Mouse (Mus musculus) stomach, embryonic 14.5 days (tissue): ENCODE measurements around the gene Rcbtb1. TPM values are rescaled to one million over a fixed set of nuclear protein-coding genes. Genes with fewer than 3 reads are reported as not detected.

Source experiments
- ATAC-seq: fragments of 200-750 bp; cut with Nextera tagmentation; 2 replicates; pipeline ENCODE4 v1.8.0; 2017; ENCODE audit warnings: low read depth, moderate TSS enrichment; ENCODE audit not compliant: insufficient number of reproducible peaks, insufficient read depth, low FRiP score
- H3K27ac ChIP-seq: fragments of 300-500 bp; sonication (generic); 2 replicates; pipeline ENCODE4 v1.5.1; 2014; ENCODE audit warnings: mild to moderate bottlenecking, low read length, moderate library complexity, mixed read lengths
- H3K27me3 ChIP-seq: fragments of 300-500 bp; sonication (generic); 2 replicates; pipeline ENCODE4 v1.6.1; 2014; ENCODE audit warnings: low read length, control low read depth, mixed read lengths; ENCODE audit not compliant: control insufficient read depth, insufficient read depth
- H3K36me3 ChIP-seq: fragments of 300-500 bp; sonication (generic); 2 replicates; pipeline ENCODE4 v1.6.1; 2014; ENCODE audit warnings: mild to moderate bottlenecking, control low read depth, low read length, moderate library complexity, mixed read lengths; ENCODE audit not compliant: control insufficient read depth, insufficient read depth
- H3K4me1 ChIP-seq: fragments of 300-500 bp; sonication (generic); 2 replicates; pipeline ENCODE4 v1.6.1; 2014; ENCODE audit warnings: low read length, control low read depth, mixed read lengths; ENCODE audit not compliant: control insufficient read depth, insufficient read depth
- H3K4me2 ChIP-seq: fragments of 300-500 bp; sonication (generic); replicated peaks from 2 replicates; pipeline ENCODE4 v1.6.1; 2014; ENCODE audit warnings: low read depth, low read length, control low read depth
- H3K4me3 ChIP-seq: fragments of 300-500 bp; sonication (generic); 2 replicates; pipeline ENCODE4 v1.5.1; 2014; ENCODE audit warnings: low read depth, low read length, control low read depth
- H3K9ac ChIP-seq: fragments of 300-500 bp; sonication (generic); replicated peaks from 2 replicates; pipeline ENCODE4 v1.6.1; 2014; ENCODE audit warnings: low read depth, mild to moderate bottlenecking, control low read depth, low read length, moderate library complexity, mixed read lengths
- H3K9me3 ChIP-seq: fragments of 300-500 bp; sonication (generic); 2 replicates; pipeline ENCODE4 v1.6.1; 2016; ENCODE audit warnings: low read depth, low read length, control low read depth; ENCODE audit not compliant: control insufficient read depth
- WGBS: fragments of 180-500 bp; shearing (Covaris S2); extraction: QIAGEN DNeasy Blood & Tissue Kit; methylation state at CpG from one replicate; pipeline ENCODE4 v1.1.7; 2014; 5-methylcytosine and 5-hydroxymethylcytosine counted together
- polyA plus RNA-seq: library from polyadenylated mRNA; unstranded; fragments of >200 nt; fragmentation: Nextera tagmentation; extraction: Ambion mirVana; gene quantifications from 2 replicates; pipeline ENCODE4 v1.2.1, GENCODE M21; 2014

Rcbtb1 gene
- 70.6 and 73.9 TPM in 2 replicates for polyA plus RNA-seq

DNA sequence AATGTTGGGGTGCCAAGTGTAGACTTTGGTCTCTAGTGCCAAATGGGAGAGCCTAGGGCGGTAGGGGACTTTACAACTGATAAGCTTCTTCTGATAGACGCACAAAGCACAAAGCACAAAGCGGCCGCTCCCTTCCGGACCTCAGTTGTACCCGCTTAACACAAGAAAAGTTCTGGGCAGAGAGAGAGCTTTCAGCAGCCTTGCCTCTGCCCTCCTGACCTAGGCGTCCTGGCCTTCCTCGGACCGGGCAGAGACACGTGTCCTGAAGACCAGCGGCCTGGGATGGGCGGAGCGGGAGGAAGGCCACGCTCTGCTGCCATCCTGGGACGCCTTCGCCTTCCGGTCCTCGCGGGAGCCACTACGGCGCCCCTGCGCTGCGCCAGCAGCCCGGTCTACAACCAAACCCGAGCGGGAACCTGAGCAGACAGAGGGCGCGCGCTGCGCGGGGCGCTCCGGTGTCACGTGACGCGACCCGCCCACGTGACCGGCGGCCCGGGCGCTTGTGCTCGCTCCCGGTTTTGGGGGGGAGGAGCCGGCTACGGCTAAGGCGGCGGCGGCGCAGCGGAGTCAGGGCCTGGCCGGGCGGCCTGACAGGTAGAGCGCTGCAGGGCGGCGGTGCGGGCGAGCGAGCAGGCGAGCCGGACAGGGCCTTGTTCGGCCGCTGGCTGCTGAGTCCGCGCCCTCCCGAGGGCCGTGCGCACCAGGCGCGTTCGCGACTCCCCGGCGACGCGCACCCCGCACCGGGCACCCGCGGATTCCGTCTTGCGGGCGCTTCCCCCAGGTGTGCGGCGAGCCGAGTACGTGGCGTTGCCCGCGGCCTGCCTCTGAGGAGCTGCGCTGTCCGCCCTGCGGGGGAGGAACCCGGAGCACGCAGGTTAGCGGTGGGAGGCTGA, at the start of gene Rcbtb1:
Rcbtb1 (plus strand) TSS at position 499 of the 893 bp plus-strand sequence.
- peak within 1 kb of the TSS; percentile 98 for H3K27ac ChIP-seq
- H3K36me3 ChIP-seq, result no peaks in the 10 kb centered on the region
- WGBS, result under 1% methylated on average over 83 of the region's 96 CpGs
- H3K4me1 ChIP-seq, result peaks cover 23% of the 10 kb centered on the region; the same call in 1 of the 2 replicates
- no peaks in the 10 kb centered on the region for H3K9me3 ChIP-seq
- H3K9ac ChIP-seq, result peak within 1 kb of the TSS; percentile 96
- ATAC-seq, result peak; percentile 94
- H3K27me3 ChIP-seq, result no peaks in the 10 kb centered on the region
- peak within 1 kb of the TSS; percentile 62 for H3K4me2 ChIP-seq
- H3K4me3 ChIP-seq, result peak within 1 kb of the TSS; percentile 66

- ATAC-seq, result no peak
- Histone ChIP-seq H3K27ac (no peak overlapping the region), H3K4me2 (no peak overlapping the region), H3K36me3 (no peaks in the 10 kb centered on the region), H3K4me1 (no peaks in the 10 kb centered on the region), H3K27me3 (no peaks in the 10 kb centered on the region), H3K4me3 (no peak overlapping the region), H3K9me3 (no peaks in the 10 kb centered on the region), H3K9ac (no peak overlapping the region)
- WGBS, result 71% methylated on average over 2 of the region's 2 CpGs
These were observed 45.4 kb upstream of the Rcbtb1 start for GRCm38 (mm10) chr14:59155589-59155988.

- no peak for ATAC-seq
- no peaks in the 10 kb centered on the region for H3K27me3 ChIP-seq
- no peaks in the 10 kb centered on the region for H3K36me3 ChIP-seq
- 60% methylated on average over 3 of the region's 3 CpGs for WGBS
- no peaks in the 10 kb centered on the region for H3K4me1 ChIP-seq
- no peak overlapping the region for H3K9ac ChIP-seq
- H3K9me3 ChIP-seq, result no peaks in the 10 kb centered on the region
- no peak overlapping the region for H3K4me3 ChIP-seq
- no peak overlapping the region for H3K27ac ChIP-seq
- no peak overlapping the region for H3K4me2 ChIP-seq
These were observed 43.9 kb upstream of the Rcbtb1 start for GRCm38 (mm10) chr14:59157016-59157698.

DNA sequence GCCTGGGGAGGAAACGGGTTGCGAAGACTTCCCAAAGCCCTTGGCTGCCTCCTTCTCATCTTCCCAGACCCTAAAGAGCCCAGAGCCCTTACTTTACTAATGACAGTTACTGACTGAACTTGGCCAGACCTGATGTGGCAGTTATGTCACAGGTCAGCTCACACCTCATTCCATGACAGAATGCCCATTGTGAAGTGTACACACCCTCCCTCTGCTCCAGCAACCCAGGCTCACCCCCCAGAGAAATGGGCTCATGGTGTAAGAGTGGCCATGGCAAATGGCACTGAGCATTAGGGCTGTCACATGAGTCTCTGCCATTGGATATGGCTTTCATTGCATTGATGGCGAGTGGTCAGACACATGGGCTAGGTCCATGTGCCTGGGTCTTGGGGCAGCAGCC, 22.4 kb upstream of the Rcbtb1 start, which contains the start of gene Gm5142:
Gm5142 (minus strand) TSS at position 101 of the 400 bp plus-strand sequence.
- Histone ChIP-seq H3K27ac (no peak within 1 kb of the TSS), H3K36me3 (no peaks in the 10 kb centered on the region), H3K9ac (no peak within 1 kb of the TSS), H3K4me3 (no peak within 1 kb of the TSS), H3K4me2 (no peak within 1 kb of the TSS), H3K9me3 (no peaks in the 10 kb centered on the region), H3K4me1 (no peaks in the 10 kb centered on the region), H3K27me3 (no peaks in the 10 kb centered on the region)
- ATAC-seq, result no peak
- WGBS, result 90% methylated on average over 3 of the region's 3 CpGs

GRCm38 (mm10) chr14:59182732-59183131, 18.3 kb upstream of the Rcbtb1 start:
- H3K9ac ChIP-seq, result no peak overlapping the region
- no peak overlapping the region for H3K4me3 ChIP-seq
- no peak for ATAC-seq
- H3K27ac ChIP-seq, result no peak overlapping the region
- no peaks in the 10 kb centered on the region for H3K27me3 ChIP-seq
- 72% methylated on average over 2 of the region's 2 CpGs for WGBS
- no peak overlapping the region for H3K4me2 ChIP-seq
- no peaks in the 10 kb centered on the region for H3K4me1 ChIP-seq
- H3K9me3 ChIP-seq, result no peaks in the 10 kb centered on the region
- no peaks in the 10 kb centered on the region for H3K36me3 ChIP-seq

GRCm38 (mm10) chr14:59185514-59185913, 15.5 kb upstream of the Rcbtb1 start:
- ATAC-seq, result no peak
- Histone ChIP-seq H3K4me1 (no peaks in the 10 kb centered on the region), H3K9me3 (no peaks in the 10 kb centered on the region), H3K36me3 (no peaks in the 10 kb centered on the region), H3K4me3 (no peak overlapping the region), H3K9ac (no peak overlapping the region), H3K27me3 (no peaks in the 10 kb centered on the region), H3K27ac (no peak overlapping the region), H3K4me2 (no peak overlapping the region)

GRCm38 (mm10) chr14:59186121-59186520, 14.9 kb upstream of the Rcbtb1 start:
- 85% methylated on average over 2 of the region's 2 CpGs for WGBS
- no peak overlapping the region for H3K9ac ChIP-seq
- H3K9me3 ChIP-seq, result no peaks in the 10 kb centered on the region
- no peak overlapping the region for H3K4me2 ChIP-seq
- no peaks in the 10 kb centered on the region for H3K36me3 ChIP-seq
- no peak overlapping the region for H3K4me3 ChIP-seq
- H3K27me3 ChIP-seq, result no peaks in the 10 kb centered on the region
- no peaks in the 10 kb centered on the region for H3K4me1 ChIP-seq
- no peak overlapping the region for H3K27ac ChIP-seq
- ATAC-seq, result no peak

GRCm38 (mm10) chr14:59201604-59202215, 701 bp downstream of the Rcbtb1 start:
- H3K27me3 ChIP-seq, result no peaks in the 10 kb centered on the region
- no peak; the same call in 1 of the 2 replicates for ATAC-seq
- under 1% methylated on average over 21 of the region's 21 CpGs for WGBS

More at GRCm38 (mm10) chr14:59201604-59202215, 701 bp downstream of the Rcbtb1 start:
- Histone ChIP-seq H3K4me1 (peaks cover 26% of the 10 kb centered on the region; the same call in 1 of the 2 replicates), H3K27ac (peak overlapping the region; percentile 98), H3K9ac (peak overlapping the region; percentile 96), H3K4me2 (peak overlapping the region; percentile 62), H3K36me3 (no peaks in the 10 kb centered on the region), H3K9me3 (no peaks in the 10 kb centered on the region), H3K4me3 (peak overlapping the region; percentile 66)
